Mouse (Mus musculus) neural tube, embryonic 10.5 days (tissue): ENCODE measurements around the gene Lrrc7.

ENCODE experiments used
- DNase-seq: peaks from one replicate; pipeline ENCODE4 v3.0.0-alpha.2; 2017; ENCODE audit warnings: low spot score; ENCODE audit errors: extremely low spot score

Lrrc7 gene

DNA sequence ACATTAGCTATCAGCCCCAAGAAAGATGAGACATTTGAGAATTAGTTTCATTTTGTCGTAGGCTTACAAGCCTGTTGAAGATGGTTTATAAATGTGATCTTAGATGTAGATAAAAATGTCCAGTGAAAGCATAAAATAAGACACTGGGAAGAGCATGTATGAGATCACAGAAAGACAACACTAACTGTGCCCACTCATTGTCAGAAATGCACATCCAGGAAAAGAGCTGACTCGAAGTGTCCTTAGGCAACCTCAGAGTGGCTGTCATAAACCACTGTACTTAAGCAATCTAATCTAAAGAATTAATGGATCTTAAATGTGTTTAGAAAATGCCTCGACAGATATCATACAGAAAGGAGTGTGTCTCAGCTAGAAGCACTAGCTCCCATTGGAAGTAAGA lies 196.2 kb downstream of the Lrrc7 start:
- no peak for DNase-seq

- no peak for DNase-seq
Observed at GRCm38 (mm10) chr3:158362091-158362490, 199.9 kb downstream of the Lrrc7 start.

DNA sequence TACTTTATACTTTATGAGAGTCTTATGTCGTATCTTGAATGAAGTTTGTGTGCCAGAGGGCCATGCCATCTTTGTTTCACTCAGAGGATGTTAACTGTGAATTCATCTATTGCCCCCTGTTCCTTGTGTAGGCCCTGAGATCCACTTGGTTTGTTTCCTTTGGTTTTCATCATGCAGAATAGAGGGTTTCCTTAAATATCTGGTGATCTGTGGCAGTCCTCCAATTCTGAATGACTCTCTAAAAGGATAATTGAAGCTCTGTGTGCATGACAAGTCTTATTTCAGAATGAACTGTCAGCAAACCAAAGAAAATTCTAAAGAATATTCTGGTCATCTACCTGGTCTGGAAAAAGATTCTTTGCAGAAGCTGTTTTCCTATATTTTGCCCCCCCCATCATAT lies 205.3 kb downstream of the Lrrc7 start:
- DNase-seq, result no peak

DNA sequence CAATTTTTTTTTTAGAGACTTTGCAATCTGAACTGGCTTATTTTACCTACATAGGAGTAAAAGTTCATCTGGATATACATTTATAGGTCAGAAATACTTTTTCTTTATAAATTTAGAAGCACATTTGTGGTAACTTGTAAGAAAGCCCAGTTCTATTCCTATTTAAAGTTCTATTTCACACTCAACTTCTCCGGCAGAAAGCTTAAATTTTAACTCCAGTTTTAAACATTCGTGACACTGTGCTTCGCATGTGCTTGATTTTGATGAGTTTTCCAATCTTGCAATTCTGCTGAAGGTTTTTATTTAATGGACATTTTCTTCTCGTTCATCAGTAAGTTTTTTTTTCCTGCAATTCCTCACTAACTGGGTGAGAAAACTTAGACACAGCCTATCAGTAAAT lies 205.8 kb downstream of the Lrrc7 start:
- DNase-seq, result no peak

DNA sequence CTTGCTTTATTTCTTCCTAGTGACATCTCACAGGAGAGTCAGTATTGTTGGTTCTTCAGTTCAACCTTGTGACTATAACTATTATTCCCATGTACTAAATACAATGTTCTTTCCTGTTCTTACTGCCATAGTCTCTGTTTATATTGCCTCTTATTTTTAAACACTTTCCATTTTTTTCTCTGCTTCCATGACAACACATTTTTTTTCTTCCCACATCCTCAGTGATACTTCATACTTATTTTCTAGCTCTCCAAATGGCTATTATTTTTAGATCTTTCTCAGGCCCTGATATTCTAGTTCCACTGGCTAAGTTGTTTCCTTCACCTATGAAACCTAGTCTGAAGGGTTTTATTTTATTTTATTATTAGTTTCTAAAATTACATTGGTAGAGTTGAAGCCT lies 221.2 kb downstream of the Lrrc7 start:
- no peak for DNase-seq

GRCm38 (mm10) chr3:158330085-158330484 lies 231.9 kb downstream of the Lrrc7 start:
- no peak for DNase-seq

DNA sequence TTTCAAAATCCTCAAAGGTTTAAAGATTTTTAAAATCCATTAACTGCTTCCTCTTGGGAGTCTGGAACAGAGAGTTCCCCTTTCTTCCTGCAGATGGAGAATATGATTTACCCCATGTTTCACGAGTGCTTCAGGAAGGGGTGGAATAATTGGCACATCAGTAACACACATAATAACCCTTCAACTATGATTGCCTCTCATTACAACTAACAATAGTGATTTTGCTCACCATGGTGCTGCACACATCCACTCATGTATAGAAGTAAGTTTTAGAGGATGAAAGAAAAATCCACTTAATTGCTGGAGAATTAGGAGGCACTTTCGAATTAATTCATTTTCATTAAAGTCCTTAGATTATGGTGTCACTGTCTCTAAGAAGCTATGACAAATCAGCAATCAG lies 251.6 kb downstream of the Lrrc7 start:
- no peak for DNase-seq

DNA sequence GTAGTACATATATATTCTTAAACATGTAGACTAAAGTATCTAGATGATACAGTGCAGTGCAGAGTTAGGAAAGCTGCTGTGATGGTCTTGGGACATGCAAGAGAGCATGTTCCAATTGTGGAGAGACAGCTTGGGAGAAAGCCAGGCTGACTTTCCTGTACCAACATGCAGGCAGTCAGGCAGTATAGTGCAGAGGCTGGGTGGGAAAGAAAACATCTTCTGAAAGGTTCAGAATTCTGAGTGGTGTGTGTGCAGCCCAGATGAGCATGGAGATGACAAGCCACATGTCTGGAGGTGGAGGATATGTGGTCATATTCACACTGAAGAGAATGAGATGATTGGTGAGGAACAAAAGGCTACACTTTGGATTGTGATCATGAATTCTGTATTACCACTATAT lies 254.6 kb downstream of the Lrrc7 start:
- DNase-seq, result no peak

DNA sequence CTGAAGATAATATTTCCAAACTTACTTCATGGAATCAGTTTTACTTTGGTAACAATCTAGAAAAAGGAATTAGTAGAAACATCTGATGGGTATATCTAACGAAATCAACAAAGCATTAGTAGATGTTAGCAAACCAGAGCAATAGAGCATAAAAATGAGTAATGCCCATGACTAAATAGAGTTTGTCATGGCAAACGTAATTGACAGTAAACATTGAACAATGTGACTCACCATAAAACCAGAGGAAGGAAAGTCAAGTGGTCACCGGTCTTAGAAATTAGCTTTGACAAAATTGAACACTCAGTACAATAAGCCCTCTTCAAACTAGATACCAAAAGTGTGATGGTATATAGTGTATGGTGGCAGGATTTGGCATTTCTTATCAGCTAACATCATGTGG lies 263.3 kb downstream of the Lrrc7 start:
- DNase-seq, result no peak

GRCm38 (mm10) chr3:158295041-158295440 lies 267.0 kb downstream of the Lrrc7 start:
- DNase-seq, result no peak

DNA sequence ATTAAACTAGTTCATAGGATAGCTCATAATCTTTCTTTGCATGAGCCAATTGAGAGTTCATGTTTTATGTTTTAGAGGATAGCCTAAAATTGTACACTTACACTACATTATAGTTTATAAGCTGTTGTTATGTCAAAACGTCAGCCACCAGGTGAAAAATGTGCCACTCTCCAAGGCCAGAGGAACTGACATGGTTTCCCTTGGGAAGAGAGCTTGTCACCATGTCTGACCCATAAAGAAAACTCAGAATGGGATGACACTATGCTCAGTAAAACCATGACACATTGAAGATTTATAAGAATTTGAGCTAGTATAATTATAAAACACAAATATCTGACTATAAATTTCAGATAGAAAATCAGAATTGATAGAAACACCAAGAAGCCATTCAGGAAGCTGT lies 277.6 kb downstream of the Lrrc7 start:
- DNase-seq, result no peak

GRCm38 (mm10) chr3:158278631-158279030 lies 283.4 kb downstream of the Lrrc7 start:
- DNase-seq, result no peak

DNA sequence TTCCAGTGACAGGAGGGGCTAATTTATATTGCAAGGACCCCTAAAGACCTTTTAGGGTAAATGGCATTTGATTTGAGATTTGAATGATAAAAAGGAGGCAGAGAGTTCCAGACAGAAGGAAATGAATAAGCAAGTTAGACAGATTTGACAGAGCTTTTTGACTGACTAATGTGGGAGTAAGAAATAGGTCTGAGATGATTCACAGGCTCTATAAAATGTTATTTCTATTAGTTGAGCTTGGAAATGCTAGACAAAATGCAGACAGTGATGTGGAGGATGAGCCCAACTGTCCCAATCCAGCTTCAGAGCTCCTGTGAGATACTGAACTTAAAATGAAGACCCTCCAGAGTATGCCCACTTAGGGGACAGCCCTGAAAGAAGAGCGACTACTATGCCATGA lies 289.3 kb downstream of the Lrrc7 start:
- no peak for DNase-seq

- DNase-seq, result no peak
Observed at GRCm38 (mm10) chr3:158270887-158271286, 291.1 kb downstream of the Lrrc7 start.

- DNase-seq, result no peak
Observed at GRCm38 (mm10) chr3:158252576-158252975, 309.4 kb downstream of the Lrrc7 start.

DNA sequence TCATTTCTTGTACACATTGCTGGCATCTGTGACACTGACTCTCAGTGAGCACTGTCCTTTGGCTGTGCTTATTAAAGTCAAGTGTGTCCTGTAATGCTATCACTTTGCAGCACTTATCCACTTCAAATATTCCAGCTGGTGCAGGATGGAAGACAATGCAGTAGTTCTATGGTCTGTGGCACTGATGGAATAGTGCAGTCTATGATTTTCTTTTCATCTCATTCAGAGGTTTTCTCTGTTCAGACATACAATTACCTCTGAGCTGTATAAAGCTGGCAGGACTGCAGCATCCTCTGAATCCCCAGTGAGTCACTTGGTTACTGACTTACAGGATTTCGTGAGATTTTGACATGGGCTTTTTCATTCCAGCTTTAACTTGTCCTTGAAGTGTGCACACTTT lies 314.3 kb downstream of the Lrrc7 start:
- DNase-seq, result no peak

- DNase-seq, result no peak
Observed at GRCm38 (mm10) chr3:158210657-158211056, 351.4 kb downstream of the Lrrc7 start.

DNA sequence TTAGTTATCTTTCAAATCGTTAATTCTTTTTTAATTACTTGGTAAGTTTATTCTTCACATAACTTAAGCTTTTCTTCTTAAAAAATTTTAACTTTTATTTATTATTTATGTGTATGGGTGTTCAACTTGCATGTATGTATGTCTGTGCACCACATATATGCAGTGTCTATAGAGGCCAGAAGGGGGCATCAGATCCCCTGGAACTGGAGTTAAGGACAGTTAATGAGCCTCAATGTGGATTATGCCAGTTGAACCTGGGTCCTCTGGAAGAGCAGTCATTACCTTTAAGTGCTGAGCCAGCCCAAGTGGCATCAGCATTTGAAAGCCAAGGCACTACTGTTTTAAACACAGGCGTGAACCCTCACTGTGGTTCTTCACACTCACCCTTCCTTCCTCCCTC lies 352.0 kb downstream of the Lrrc7 start:
- peak; percentile 40 for DNase-seq

DNA sequence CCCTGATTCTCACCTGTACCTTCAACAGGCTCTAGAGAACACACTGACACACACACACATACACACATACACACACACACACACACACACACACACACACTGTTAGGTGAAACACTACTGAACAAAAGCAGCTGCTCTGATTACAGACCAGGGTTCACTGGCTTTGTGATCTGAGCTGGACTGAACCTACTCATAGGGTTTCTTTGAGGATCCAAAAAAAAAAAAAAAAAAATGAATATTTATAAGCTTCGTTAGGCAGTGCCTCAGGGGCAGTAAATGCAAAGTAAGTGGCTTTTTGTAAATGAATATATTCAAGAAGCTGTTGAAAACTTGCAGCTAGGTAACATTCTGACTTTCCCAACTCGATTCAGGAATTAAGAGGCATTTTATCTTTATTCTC lies 354.2 kb downstream of the Lrrc7 start:
- DNase-seq, result no peak

DNA sequence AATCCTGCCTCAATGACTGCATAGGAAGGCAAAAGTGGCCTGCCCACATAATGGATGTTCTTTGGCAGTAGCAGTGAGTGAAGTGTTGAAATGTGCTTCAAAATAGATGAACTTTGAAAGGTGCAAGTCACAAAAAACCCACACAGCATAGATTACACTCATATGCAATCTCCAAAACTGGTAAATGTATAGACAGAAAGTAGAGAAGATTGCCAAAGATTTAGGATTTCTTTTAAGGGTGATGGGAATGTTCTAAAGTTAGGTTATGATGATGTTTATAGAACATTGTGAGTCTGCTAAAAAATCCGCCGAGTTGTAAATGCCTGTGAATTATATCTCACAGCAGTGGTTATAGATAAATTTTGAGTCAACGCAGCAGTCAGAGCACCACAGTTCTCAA lies 359.2 kb downstream of the Lrrc7 start:
- DNase-seq, result no peak

GRCm38 (mm10) chr3:158195426-158195825 lies 366.6 kb downstream of the Lrrc7 start:
- no peak for DNase-seq

GRCm38 (mm10) chr3:158193229-158193628 lies 368.8 kb downstream of the Lrrc7 start:
- DNase-seq, result no peak

DNA sequence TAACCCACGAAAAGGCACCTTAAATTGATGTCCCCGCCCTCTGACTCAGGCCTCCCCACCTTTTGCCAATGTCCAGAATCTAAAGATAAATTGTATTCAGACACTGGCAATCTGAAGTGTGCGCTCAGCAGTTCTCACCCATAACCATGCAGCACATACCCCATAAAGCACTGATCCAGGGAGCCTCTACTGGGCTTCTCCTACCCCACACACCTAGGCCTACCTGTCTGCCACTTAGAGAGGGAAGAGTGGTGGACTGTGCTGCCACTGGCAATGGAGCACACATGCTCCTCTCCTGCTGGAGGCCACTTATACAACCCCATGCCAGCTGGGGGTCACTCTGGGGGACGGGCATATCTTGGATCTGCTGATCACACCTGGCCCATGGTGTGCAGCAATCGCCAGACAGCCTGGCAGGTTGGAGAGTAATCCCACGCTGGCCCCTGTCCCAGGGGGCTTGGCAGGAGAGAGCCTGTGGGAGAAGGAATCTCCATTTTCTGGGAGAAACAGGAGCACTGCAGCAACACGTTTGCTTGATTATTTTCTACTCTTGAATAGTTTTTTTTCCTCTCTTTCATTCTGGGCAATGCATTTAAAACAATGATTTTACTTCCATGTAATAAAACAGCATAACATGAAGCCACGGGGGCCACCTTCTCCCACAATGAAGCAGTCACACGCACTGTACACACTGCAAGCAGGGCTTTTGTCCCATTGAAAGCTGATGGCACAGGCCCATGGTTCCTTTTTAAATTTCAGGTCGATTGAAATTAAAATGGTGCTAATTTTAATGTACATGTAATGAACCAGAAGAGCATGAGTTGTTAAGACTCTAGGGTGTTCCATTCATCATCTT lies 386.9 kb downstream of the Lrrc7 start:
- no peak for DNase-seq

DNA sequence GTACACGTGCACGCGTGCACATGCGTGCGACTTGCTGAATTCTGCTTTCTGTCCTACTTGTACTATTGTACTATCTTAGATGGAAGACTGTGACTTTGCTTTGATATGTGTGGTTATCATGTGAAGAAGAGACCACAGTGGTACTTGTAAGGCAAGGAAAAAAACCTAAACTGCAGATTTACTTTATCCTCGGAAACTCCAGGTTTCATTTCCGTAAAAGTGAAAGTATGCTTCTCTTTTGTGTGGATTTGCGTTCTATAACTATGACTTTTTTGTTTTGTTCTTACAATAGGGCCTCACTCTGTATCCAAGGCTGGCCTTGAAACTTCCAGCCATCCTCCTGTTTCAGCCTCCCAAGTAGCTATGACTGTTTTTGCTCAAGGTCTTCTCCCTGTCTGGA lies 392.8 kb downstream of the Lrrc7 start:
- no peak for DNase-seq
